Mouse (Mus musculus): ENCODE results near the gene Mlxipl.

Mlxipl gene

GRCm38 (mm10) chr5:135075655-135076054, 14.0 kb upstream of the Mlxipl start:
- no peak for TF ChIP-seq GATA4 (IDR thresholded peaks at IDR 0.05; ENCODE audit: insufficient replicate concordance, low read length)

GRCm38 (mm10) chr5:135076368-135076767, 13.3 kb upstream of the Mlxipl start:
- TF ChIP-seq GATA4 (IDR thresholded peaks at IDR 0.05; ENCODE audit: insufficient replicate concordance, low read length): no peak

GRCm38 (mm10) chr5:135076931-135077505, 12.7 kb upstream of the Mlxipl start:
- no peak for TF ChIP-seq GATA4 (IDR thresholded peaks at IDR 0.05; ENCODE audit: insufficient replicate concordance, low read length)

DNA sequence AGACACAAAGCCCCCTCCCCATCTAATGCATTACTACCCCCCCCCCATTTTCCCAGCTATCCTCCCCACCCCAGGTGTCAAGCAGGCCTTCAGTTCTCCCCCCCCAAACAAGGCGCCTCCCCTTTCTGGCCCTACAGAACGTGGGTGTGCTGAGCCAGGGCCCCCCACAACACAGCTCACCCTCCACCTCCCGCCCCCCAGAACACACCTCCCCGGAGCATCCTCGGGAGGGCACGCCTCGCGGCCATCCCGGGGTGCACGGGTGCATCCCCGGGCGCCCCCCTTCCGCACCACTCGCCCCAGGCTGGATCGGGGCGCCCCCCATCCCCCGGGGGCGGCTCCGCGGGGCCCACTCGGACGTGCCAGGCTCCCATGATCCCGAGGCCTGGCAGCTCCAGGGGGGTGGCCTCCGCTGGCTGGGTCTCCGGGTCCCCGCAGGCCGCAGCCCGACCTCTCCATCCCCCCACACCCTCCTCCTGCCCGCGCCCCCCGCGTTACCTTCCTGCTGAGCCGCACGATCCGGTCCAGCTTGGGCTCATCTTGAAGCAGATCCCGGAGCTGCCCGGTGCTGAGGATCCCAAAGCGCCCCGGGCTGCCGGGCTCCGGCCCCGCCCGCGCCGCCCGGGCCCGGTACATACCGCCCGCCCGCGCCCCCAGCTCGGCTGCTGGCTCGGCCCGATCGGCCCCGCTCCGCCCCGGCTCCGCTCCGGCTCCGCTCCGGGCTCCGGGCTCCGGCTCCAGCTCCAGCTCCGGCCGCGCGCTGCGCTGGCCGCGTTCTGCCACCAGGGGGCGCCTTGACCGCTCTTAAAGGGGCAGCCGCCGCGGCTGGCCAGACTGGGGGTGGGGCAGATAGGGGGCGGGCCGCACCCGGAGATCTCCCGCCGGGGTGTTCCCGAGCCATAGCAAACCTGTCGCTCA, 11.9 kb upstream of the Mlxipl start, which contains the start of gene Vps37d:
TSS of gene Vps37d (minus strand) at position 703 of the 918 bp plus-strand sequence.
- no peak for TF ChIP-seq GATA4 (IDR thresholded peaks at IDR 0.05; ENCODE audit: insufficient replicate concordance, low read length)

DNA sequence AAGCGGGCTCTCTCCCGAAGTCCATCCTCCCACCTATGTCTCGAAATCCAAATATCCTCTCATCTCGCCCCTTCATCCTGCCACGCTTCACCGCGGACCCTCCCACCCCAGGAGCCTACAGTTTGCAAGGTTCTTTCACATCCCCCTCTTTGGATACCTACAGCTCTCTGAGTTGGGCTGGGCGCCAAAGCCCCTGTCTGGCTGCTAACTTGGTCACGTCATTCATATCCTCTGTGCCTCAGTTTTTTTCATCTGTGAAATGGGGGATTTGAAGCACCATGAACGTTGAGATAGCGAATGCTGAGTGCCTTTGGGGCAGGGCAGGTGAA, 11.2 kb upstream of the Mlxipl start:
- no peak for TF ChIP-seq GATA4 (IDR thresholded peaks at IDR 0.05; ENCODE audit: insufficient replicate concordance, low read length)

GRCm38 (mm10) chr5:135079578-135079977, 10.1 kb upstream of the Mlxipl start:
- no peak for TF ChIP-seq GATA4 (IDR thresholded peaks at IDR 0.05; ENCODE audit: insufficient replicate concordance, low read length)

DNA sequence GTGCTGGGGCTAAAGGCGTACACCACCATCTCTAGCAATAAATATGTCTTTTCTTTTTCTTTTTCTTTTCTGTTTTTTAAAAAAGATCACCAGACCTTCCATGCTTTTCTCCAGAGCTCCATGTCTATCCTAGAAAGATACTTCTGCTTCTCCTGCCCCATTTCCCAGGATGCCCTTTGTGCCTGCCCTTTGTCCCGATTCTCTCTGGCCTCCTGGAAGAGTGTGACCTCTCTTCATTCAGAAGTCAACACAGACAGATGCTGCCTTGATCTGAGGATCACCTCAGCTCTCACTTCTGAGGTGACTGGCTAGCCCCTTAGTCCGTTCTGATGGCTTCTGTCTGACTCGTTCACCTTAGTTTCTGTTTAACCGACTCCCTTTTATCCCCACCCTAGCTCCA, 9.2 kb upstream of the Mlxipl start:
- TF ChIP-seq GATA4 (IDR thresholded peaks at IDR 0.05; ENCODE audit: insufficient replicate concordance, low read length): no peak

GRCm38 (mm10) chr5:135086871-135087270, 2.8 kb upstream of the Mlxipl start:
- TF ChIP-seq GATA4 (IDR thresholded peaks at IDR 0.05; ENCODE audit: insufficient replicate concordance, low read length): no peak

- TF ChIP-seq GATA4 (IDR thresholded peaks at IDR 0.05; ENCODE audit: insufficient replicate concordance, low read length): peak; percentile 71; the same call in 1 of the 2 replicates
Observed at GRCm38 (mm10) chr5:135100981-135101380, 11.3 kb downstream of the Mlxipl start.

- no peak for TF ChIP-seq GATA4 (IDR thresholded peaks at IDR 0.05; ENCODE audit: insufficient replicate concordance, low read length)
Observed at GRCm38 (mm10) chr5:135103999-135104660, 14.4 kb downstream of the Mlxipl start.

GRCm38 (mm10) chr5:135106758-135107256, 17.1 kb downstream of the Mlxipl start:
- no peak for TF ChIP-seq GATA4 (IDR thresholded peaks at IDR 0.05; ENCODE audit: insufficient replicate concordance, low read length)

GRCm38 (mm10) chr5:135107521-135108501, 18.1 kb downstream of the Mlxipl start:
- TF ChIP-seq GATA4 (IDR thresholded peaks at IDR 0.05; ENCODE audit: insufficient replicate concordance, low read length): peak; percentile 27; the same call in 1 of the 2 replicates

DNA sequence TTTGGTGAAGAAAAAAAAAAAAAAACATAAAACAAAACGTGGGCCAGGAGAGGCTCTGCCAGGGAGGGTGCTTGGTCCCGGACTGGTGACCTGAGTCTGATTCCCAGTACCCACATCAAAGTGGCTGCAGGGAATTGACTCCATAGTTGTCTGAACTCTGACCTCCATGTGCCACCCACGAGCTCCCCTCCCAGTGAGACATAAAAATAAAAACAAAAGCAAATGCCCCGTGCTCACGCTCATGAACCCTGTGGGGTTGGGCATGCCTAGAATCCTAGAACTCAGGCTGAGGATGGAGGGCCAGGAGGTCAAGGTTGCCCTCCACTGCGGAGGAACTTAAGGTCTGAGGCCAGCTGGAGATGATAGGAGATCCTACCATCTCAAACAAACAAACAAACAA, 19.3 kb downstream of the Mlxipl start:
- TF ChIP-seq GATA4 (IDR thresholded peaks at IDR 0.05; ENCODE audit: insufficient replicate concordance, low read length): no peak

DNA sequence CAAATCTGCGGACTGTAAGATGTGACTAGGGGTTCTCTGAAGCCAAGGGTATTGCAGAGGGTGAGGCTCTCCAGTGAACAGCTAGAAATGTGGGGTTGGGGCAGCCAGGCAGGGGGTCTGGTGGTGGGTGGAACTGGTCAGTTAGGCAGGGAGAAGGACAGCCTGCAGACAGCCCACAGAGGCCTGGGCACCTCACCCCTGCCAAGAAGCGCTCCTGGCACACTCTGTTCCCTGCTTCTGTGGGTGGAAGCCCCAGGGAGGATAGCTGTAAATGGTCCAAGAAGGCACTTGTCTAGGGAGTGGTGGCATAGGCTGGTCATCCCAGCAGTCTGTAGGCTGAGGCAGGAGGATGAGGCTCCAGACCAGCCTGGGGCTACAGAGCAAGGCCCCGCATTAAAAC, 19.7 kb downstream of the Mlxipl start:
- no peak for TF ChIP-seq GATA4 (IDR thresholded peaks at IDR 0.05; ENCODE audit: insufficient replicate concordance, low read length)

All from liver, adult (tissue).